In the genomic region with DNA sequence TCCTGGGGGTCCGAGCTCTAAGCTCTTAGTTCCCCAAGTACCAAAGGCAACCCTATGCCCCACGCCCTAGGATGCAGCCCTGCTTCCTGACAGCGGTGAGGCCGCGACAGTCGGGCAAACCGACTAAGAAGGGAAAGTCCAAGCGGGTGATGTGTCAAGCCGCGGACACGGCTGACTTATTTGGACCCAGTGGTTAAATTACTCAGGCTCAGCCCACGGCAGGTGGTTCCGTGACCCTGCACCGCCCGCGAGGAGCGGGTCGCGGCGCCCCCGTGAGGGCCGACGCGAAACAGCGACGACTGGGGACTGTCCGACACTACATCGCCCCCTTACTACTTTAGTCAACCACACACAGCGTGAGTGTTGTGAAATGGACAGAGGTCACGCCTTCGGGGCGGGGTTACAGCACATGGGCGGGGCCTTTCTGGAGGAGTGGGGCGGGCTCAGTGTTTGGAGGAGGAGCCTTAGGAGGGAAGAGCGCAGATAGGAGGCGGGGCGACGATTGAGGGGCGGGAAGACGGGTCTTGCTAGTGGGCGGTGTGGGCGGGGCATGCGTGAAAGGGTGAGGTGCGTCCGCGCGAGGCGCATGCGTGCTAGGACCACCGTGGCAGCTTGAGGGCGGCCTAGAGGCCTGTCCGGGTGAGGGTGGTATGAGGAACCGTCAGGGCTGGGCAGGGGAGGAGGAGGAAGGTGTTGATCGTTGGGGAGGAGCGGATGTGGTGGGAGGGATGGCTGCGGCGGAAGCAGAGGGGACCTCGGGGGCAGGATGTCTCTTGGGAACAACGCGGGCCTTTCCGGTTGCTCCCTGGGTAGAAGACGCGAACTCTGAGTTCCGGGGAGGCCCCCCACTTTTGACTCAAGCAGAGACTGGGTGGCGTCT, we compare ENCODE assay signal across 8 mouse cellular contexts. TPM values are rescaled to one million over a fixed set of nuclear protein-coding genes. Genes with fewer than 3 reads are reported as not detected.
DNase-seq lines count a peak whose midpoint lies in the region; ATAC-seq and TF ChIP-seq lines count a peak whose summit lies in the region.

Gene Amz2, plus strand, starts transcription at position 555 of the 880 bp plus-strand sequence.

- H3K9ac ChIP-seq in kidney, embryonic 14.5 days (ENCODE audit: low read depth, low read length) = peak within 1 kb of the TSS; percentile 82
- H3K9ac ChIP-seq in limb, embryonic 15.5 days = peak within 1 kb of the TSS; percentile 74

- H3K4me1 ChIP-seq in bone marrow macrophage, adult 2 months (ENCODE audit: control insufficient read depth, insufficient read depth, low read length) = peaks cover 17% of the 10 kb centered on the region
- peaks cover 2% of the 10 kb centered on the region for H3K4me1 ChIP-seq in embryonic fibroblast, embryonic 13.5 days (ENCODE audit: control insufficient read depth, insufficient read depth, low read length)
- H3K4me1 ChIP-seq in kidney, embryonic 14.5 days (ENCODE audit: control insufficient read depth, insufficient read depth, low read length) = peaks cover 9% of the 10 kb centered on the region; the same call in 1 of the 2 replicates
- H3K4me1 ChIP-seq in limb, embryonic 15.5 days = peaks cover 11% of the 10 kb centered on the region

- peak within 1 kb of the TSS; percentile 62 for H3K4me2 ChIP-seq in kidney, embryonic 14.5 days (replicated peaks; ENCODE audit: low read depth, low read length)
- H3K4me2 ChIP-seq in limb, embryonic 15.5 days = peak within 1 kb of the TSS; percentile 74

- peak; percentile 100 for DNase-seq in A20 (ENCODE audit: low read depth, low spot score)
- peak; percentile 96 to 99 for DNase-seq in heart, adult 9 months (ENCODE audit: low spot score in 2 of 2)
- peak; percentile 96 to 100 for DNase-seq in monocyte, adult 2 months (ENCODE audit: low read depth in 1 of 2, low spot score in 2 of 2)
- peak; percentile 99 for DNase-seq in spleen, postnatal 36 days (ENCODE audit: low spot score in 2 of 2)

- ATAC-seq in kidney, embryonic 14.5 days (ENCODE audit: low FRiP score, low TSS enrichment) = peak; percentile 96
- ATAC-seq in limb, embryonic 15.5 days (ENCODE audit: insufficient number of reproducible peaks, low FRiP score, low TSS enrichment, low read depth) = peak; percentile 98

- WGBS in kidney, embryonic 14.5 days = under 1% methylated on average over 65 of the region's 65 CpGs
- WGBS in limb, embryonic 15.5 days = under 1% methylated on average over 65 of the region's 65 CpGs

- no peaks in the 10 kb centered on the region for H3K9me3 ChIP-seq in kidney, embryonic 14.5 days (ENCODE audit: control insufficient read depth, low read length)
- no peaks in the 10 kb centered on the region for H3K9me3 ChIP-seq in limb, embryonic 15.5 days

- H3K36me3 ChIP-seq in kidney, embryonic 14.5 days (ENCODE audit: control insufficient read depth, insufficient read depth, low read length) = peaks cover 23% of the 10 kb centered on the region
- peaks cover 25% of the 10 kb centered on the region for H3K36me3 ChIP-seq in limb, embryonic 15.5 days

- TF ChIP-seq POLR2A in bone marrow macrophage, adult 2 months (IDR thresholded peaks at IDR 0.05; ENCODE audit: borderline replicate concordance, low read depth, low read length) = peak; percentile 12; the same call in 1 of the 2 replicates
- peak; percentile 89 for TF ChIP-seq POLR2A in embryonic fibroblast, embryonic 13.5 days (IDR thresholded peaks at IDR 0.05; ENCODE audit: low read depth, low read length)

- peak within 1 kb of the TSS; percentile 94 for H3K4me3 ChIP-seq in bone marrow macrophage, adult 2 months (ENCODE audit: insufficient read depth, low read length)
- peak within 1 kb of the TSS; percentile 68 for H3K4me3 ChIP-seq in embryonic fibroblast, embryonic 13.5 days (ENCODE audit: insufficient read depth, low read length)
- H3K4me3 ChIP-seq in kidney, embryonic 14.5 days (ENCODE audit: low read length) = peak within 1 kb of the TSS; percentile 68
- H3K4me3 ChIP-seq in limb, embryonic 15.5 days = peak within 1 kb of the TSS; percentile 69

- no peaks in the 10 kb centered on the region for H3K27me3 ChIP-seq in kidney, embryonic 14.5 days (ENCODE audit: control insufficient read depth, insufficient read depth, low read length)
- H3K27me3 ChIP-seq in limb, embryonic 15.5 days = no peaks in the 10 kb centered on the region

- peak; percentile 84 for TF ChIP-seq CTCF in bone marrow macrophage, adult 2 months (IDR thresholded peaks at IDR 0.05; ENCODE audit: low read depth, low read length)
- TF ChIP-seq CTCF in embryonic fibroblast, embryonic 13.5 days (IDR thresholded peaks at IDR 0.05; ENCODE audit: borderline replicate concordance, insufficient read depth, low read length) = peak; percentile 87

- peak within 1 kb of the TSS; percentile 90 for H3K27ac ChIP-seq in bone marrow macrophage, adult 2 months (ENCODE audit: insufficient read depth, low read depth, low read length)
- peak within 1 kb of the TSS; percentile 42 for H3K27ac ChIP-seq in embryonic fibroblast, embryonic 13.5 days (ENCODE audit: insufficient read depth, low read length)
- peak within 1 kb of the TSS; percentile 90 for H3K27ac ChIP-seq in kidney, embryonic 14.5 days (ENCODE audit: low read depth, low read length)
- peak within 1 kb of the TSS; percentile 87 for H3K27ac ChIP-seq in limb, embryonic 15.5 days

RNA-seq across cellular contexts. Expression of gene Amz2, which starts in this region (rescaled TPM):
- 32.5 and 35.5 TPM in 2 replicates for polyA plus RNA-seq in bone marrow macrophage, adult 2 months (2012; ENCODE audit: insufficient read depth, insufficient read length, missing spikeins)
- 58.5 and 82.9 TPM in 2 replicates for polyA plus RNA-seq in embryonic fibroblast, embryonic 13.5 days (2011; ENCODE audit: insufficient read length, low read depth, missing spikeins)
- polyA plus RNA-seq in kidney, embryonic 14.5 days (2014; fragmentation: Nextera tagmentation; extraction: Ambion mirVana) = 42.1 and 49.8 TPM in 2 replicates
- 42.5 and 46.1 TPM in 2 replicates for polyA plus RNA-seq in limb, embryonic 15.5 days (2015; fragmentation: Nextera tagmentation; extraction: Ambion mirVana)

Comparison
In these comparisons a context has a peak if more than half of its experiments do, and no peak if none do; other contexts are left out.
1. Peak in every context shown above with its lines: DNase-seq, ATAC-seq, H3K4me3 ChIP-seq and H3K27ac ChIP-seq.